Mouse (Mus musculus) erythroblast, embryonic 14.5 days (primary cell): ENCODE data around the gene Smarcd1.

ENCODE experiments used
- GATA1 ChIP-seq: IDR thresholded peaks from 2 replicates; pipeline ENCODE4 v1.6.1; 2012; ENCODE audit warnings: low read length, inconsistent platforms, mixed read lengths
- TAL1 ChIP-seq: IDR thresholded peaks from 3 replicates; pipeline ENCODE4 v1.6.1; 2012; ENCODE audit warnings: low read length, inconsistent platforms, mixed read lengths

- TF ChIP-seq GATA1 (no peak), TAL1 (no peak)
Observed at GRCm38 (mm10) chr15:99708176-99708575, 6.2 kb downstream of the Smarcd1 start.
